Mouse (Mus musculus) lung, postnatal 14 days (tissue): ENCODE results near the gene Tmem116.

ENCODE experiments used
- DNase-seq: peaks from one replicate; pipeline ENCODE4 v3.0.0; 2021

Tmem116 gene

DNA sequence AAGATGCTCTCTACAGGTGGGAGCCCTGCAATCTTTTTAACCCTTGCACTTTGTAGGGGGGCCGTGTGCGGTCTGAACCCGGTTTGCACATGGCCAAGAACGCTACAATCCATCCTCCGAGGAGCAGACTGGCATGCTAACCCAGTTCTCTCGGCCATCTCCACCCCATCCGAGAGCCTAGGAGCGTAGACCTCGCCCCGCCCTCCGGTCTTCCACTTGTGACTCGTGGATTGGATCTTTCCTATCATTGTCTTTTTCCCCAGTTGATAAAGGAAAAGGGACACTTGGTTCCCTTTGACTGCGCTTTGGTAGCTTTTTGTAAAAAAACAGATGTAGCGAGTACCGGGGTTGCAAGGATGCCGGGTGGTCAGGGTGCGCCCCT lies at the start of gene Tmem116:
TSS of gene Tmem116 (plus strand) at position 250 of the 382 bp plus-strand sequence.
- peak; percentile 40 for DNase-seq

DNA sequence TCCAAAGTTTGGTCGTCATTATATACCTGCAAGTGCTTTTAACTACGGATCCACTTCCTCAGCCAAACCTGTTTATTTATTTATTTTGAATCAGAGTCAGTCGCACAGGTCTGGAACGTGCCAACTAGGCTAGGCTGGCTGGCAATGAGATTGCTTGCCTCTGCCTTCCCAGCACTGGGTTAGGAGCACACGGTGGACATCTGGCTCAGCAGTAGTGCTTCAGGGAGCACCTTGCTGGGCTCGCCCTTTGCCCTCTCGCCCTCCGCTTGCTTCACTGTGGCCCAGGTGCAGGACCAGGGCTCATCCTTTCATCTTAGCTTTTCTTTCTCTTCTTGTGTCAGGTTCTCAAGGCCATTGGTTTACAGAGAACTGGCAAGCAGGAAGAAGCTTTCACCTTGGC lies 43.8 kb upstream of the Tmem116 start:
- no peak for DNase-seq

DNA sequence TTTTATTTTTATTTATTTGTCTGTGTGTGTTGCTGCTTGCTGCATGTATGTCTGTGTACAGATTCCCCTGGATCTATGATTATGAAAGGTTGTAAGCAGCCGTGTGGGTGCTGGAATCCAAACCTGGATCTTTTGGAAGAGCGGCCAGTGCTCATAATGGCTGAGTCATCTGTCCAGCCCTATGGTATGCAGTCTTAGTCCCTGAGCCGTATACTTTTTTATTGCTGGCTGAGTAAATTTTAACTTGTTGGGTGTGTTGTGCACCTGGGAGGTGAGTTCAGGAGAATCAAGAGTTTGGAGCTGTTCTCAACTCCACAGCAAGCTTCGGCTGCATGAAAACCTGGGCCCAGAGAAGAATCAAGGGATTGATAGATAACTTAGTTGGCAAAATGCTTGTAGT lies 40.7 kb upstream of the Tmem116 start:
- DNase-seq: no peak

DNA sequence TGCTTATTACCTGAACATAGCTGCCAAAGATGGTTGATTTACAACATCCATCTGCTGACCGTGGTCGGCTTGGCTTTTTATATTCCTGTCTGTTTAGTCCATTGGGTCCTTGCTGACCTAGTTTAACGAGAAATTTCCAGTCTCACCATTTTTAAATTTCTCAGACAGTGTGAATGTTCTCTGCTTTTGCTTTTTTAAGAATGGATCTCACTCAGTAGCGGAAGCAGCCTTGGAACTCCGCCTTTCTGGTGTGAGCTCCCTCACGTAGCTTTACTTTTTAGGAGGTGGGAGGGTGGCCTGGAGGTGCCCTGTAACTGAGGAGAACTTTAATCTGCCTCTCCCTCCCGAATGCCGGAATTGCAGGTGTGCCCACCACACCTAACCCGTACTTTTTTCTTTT lies 31.0 kb upstream of the Tmem116 start:
- DNase-seq: no peak

DNA sequence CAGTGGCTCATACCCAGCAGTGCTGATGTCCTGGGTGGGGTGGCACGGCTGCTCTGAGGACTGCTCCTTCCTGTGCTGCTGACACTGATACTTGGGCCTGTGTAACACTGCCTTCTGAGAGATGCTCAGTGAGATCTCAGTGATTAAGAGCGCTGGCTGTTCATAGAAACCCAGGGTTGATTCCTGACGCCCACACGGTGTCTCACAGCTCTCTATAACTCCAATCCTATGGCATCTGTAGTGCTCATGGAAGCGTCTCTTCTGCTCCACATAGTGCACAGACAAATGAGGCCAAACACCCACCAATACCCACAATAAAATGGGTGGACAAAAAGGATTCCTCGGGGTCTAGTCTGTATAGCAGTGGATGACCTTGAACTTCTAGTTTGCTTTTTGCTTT lies 28.9 kb upstream of the Tmem116 start:
- no peak for DNase-seq

DNA sequence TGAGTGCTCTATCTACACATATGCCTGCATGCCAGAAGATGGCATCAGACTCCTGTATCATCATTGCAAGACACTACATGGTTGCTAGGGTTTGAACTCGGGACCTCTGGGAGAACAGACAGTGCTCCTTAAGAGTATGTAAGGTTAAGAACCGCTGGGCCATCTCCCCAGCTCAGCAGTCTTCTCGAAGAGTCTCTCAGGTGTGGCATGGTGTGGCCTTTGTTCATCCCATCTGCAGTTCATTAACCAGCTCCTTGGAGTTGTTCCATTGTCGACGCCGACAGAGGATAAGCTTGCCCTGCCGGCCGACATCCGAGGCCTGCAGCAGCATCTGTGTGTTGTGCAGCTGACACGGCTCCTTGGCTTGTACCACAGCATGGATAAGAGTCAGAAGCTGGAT lies 28.4 kb upstream of the Tmem116 start:
- no peak for DNase-seq

DNA sequence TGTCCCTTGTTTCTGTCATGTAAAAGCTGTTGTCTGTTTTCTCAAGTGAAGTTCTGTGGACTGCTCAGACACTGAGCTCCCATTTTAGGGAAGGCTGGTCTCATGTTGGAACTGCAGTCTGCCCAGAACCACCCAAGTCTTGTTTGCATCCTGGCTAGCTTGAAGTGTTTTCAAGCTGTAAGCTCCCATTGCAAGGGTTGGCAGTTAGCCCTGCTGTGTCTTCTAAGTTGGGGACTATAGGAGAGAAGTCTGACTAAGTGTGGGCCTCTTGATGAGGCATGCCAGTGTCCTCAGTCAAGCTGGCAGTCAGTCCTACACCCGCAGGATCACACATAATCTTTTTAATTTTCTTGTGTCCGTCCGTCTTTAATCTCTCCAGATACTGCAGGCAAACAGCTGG lies 22.7 kb upstream of the Tmem116 start:
- DNase-seq: no peak

DNA sequence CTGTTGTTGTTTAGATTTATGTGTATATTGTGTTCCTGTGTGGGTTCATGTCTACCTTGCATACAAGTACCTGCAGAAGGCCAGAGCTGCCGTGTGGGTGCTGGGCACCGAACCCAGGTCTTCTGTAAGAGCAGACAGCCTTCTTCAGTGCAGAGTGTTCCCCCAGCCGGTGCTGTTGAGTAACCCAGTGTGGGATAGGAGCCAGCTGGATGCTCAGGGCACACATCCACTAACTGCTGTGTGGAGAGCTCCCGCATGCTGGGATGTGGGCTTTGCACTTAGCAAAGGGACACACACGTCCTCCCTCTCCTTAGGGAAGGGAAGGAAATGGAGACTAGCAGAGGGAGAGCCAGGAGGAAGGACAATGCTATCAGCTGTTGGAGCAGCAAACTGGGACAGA lies 13.6 kb upstream of the Tmem116 start:
- DNase-seq: peak; percentile 23

DNA sequence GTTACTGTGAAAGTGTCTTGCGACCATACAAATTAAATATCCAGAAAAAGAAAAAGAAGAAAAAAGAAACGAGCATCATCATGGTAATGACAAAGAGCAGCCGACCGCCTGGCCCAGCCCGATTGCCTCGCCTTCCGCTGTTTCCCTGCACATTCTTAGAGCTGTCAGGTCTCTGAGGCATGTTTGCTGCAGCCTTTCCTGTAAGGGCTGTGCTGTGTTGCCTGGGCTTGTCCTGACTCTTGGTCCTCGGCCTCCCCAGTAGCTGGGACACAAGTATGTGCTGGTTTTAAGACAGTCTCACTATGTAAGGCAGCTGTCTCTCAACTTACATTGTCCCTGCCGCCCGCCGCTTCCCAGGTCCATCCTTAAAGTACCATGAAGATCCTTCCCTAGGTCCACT lies 12.9 kb upstream of the Tmem116 start:
- no peak for DNase-seq

DNA sequence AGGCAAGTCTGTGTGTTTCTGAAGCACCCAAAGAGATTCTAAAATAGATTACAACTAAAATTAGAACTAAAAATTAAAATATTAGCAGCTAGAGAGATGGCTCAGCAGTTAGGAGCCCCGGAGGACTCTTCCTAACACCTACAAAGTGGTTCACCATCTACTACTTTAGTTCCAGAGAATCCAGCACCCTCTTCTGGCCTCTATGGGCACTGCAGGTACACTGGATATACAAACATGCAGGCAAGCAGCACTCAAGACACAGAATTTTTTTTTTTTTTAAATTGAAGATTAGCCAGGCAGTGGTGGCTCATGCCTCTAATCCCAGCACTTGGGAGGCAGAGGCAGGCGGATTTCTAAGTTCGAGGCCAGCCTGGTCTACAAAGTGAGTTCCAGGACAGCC lies 8.1 kb upstream of the Tmem116 start:
- peak; percentile 49 for DNase-seq

DNA sequence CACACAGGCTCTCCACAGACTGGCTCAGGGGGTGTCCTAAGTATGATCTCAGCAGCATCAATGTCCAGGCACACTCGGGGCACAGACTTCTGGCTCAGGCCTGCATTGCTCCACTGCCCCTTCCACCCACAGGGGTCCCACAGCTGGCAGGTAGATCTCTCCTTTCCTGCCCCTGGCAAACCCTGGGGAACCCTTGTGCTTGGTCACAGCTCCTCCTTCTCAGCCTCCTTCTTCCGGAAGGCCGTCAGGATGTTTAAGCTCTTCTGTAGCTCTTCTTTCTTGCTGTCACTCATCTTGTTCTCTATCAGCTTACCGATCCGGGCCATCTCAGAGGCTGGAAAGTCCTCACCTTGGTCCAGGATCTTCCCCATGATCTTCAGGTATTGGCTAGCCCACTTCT lies 6.8 kb upstream of the Tmem116 start:
- no peak for DNase-seq

DNA sequence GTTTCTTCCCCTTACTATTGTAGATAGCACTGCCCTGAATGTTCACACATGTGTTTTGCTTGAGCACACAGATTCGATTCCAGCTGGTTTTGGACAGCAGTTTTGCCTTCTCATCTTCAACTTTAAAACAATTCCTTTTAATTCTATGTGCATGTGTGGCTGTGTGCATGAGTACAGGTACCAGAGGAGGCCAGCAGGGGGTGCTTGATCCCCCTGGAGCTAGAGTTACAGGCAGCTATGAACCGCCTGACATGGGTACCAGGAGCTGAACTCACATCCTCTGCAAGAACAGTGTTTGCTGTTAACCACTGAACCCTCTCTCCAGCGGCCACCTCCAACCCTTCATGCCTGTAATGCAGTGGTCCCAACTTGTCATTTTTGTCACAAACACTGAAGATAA lies 3.2 kb upstream of the Tmem116 start:
- peak; percentile 18 for DNase-seq

DNA sequence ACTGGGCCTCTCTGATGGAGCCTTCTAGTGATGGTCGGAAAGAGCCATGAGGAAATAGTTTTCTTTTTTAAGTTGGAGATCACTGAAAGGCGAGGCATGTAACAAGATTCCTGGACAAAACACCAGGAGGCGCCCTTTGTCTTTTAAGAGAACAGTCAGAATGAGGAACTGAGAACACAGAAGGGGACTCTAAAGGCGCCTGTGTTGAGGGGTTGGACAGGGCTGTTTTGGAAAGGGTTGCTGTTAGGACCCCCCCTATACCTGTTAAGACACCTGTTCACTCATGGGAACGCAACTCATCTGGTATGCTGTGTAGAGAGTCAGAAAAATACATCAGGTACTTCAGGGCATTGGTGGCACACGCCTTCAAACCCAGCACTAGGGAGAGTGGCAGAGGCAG lies 1.7 kb upstream of the Tmem116 start:
- peak; percentile 80 for DNase-seq

DNA sequence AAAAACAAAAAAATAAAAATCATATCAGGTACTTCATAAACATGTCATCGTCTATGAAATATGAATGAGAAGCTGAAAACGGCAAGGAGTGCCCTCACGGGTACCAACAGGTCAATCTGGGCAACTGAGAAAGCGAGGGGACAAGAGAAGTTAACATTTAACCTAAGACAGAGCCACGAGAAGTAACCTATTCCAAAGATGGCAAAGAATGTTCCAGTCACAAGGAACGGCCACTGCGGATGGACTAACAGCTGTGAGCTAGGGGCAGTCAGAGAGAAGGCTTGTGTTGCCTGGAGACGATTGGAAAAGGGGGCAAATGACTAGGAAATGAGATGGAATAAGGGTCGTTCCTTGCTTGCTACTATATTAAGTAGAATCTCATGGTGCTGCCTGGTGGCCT lies 1.2 kb upstream of the Tmem116 start:
- DNase-seq: no peak

DNA sequence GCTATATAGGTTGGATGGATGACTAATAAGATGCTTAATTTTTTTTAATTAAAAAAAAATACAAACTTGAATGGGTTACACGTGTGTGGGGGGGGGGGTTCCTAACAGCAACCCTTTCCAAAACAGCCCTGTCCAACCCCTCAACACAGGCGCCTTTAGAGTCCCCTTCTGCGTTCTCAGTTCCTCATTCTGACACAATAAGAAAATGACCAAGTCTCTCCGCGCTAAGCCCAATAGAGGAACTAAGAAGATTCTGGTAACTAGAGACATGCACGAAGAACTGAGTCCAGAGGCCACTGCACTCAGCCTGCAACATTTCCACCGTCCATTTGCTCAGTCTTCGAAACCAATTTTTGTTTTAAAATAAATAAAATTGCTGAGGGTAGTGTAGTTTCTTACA lies 490 bp upstream of the Tmem116 start:
- DNase-seq: no peak

DNA sequence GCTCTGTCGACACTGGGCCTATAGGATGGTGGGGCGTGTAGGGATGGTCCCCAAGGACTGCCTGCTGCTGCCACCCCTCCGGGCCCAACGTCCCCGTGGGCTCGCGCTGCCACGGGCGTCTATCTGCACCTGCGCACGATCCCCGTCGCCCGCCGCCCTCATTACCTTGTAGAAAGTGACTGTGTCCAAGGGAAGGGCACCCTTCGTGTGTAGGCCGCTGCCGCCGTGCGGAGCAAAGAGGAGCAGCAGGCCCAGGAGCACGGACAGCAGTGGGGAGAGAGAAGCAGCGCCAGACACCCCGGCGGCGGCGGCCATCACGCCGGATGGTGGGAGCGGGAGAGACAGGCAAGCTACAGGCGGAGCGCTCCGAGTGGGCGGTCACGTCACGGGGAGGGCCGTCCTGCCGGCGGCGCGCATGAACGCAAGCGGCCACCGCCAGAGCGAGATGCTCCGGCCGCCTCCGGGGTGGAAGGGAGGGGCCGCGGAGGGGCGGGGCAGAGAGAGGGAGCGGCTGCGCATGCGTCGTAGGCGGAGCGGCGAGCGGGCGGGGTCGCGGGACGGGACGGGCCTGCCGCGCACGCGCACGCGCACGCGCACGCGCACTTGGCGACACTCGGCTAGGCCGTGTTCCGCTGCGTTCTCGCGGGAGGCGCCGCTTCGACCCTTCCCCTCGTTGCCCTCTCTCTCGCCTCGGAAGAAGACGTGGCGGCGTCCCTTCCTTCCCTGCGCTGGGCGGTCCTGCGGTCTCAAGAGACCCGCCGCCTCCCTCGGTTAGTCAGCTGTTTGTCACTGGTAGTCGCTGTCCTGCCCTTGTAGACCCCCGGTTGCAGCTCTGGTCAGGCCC lies 555 bp downstream of the Tmem116 start, which contains the start of gene Erp29:
TSS of gene Erp29 (minus strand) at position 481 of the 844 bp plus-strand sequence.
- peak; percentile 99 for DNase-seq

DNA sequence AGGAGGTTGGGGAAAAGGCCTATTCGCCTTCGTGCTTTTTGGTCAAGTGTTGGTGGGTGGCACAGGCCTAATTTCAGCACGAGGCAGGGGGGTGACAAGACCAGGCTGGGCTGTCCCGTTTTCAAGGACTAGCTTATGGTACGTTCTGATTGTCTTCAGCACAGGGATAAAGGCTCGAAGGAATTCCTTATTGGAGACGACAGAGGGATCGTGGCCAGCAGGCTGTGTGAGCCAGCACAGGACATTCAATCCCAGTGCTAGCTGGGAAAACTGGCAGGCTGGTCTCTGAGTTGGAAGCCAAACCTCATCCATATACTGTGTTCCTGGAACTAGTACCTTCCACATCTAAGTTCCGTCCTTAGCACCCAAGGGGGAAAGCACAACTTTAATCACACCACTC lies 1.2 kb downstream of the Tmem116 start:
- DNase-seq: peak; percentile 44

DNA sequence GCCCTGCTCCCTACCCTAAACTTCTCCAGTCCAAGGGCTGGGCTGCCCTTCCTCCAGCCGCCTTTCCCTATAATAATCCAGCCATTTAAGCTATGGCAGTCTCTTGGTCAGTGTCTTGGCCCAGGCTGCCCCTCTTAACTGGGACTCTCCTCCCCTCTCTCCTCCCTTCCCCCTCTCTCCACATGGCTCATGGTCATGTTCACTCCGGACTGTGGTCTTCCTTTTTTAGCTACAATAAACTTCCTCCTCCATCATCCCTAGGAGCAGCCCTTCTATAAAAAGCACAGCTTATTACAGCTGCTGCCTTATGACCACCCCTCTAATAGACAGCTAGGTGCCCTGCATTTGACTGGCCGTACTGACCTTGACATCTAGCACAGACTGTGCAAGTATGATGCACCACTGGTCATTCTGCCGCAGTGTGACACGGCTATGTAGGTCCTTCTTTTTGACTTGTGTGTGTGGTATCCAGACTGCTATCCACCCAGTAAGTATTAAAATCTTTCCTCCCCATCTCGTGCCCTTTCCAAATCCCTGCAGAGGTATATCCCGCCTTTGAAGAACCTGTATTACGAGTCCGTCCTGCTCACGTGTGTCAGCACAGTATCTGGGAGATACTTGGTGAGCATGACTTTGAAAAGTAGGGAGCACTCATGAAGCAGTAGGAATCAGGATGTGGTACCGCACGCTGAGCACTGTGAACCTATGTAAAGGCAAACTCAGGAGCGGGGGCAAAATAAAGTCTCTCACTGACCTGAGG lies 2.2 kb downstream of the Tmem116 start:
- DNase-seq: no peak

DNA sequence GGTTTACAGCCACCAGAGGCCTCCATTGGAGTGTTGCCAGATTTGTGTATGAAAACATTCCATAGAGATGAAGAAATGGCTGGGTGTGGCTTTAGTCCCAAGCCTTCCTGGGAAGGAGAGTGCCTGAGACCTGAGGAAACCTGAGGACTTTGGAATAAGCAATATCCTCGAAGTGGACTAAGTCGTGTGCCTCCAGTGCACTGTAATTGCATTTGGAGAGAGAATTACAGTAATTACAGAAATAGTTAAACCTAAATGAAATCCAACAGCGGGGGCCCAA lies 2.8 kb downstream of the Tmem116 start:
- DNase-seq: peak; percentile 9

DNA sequence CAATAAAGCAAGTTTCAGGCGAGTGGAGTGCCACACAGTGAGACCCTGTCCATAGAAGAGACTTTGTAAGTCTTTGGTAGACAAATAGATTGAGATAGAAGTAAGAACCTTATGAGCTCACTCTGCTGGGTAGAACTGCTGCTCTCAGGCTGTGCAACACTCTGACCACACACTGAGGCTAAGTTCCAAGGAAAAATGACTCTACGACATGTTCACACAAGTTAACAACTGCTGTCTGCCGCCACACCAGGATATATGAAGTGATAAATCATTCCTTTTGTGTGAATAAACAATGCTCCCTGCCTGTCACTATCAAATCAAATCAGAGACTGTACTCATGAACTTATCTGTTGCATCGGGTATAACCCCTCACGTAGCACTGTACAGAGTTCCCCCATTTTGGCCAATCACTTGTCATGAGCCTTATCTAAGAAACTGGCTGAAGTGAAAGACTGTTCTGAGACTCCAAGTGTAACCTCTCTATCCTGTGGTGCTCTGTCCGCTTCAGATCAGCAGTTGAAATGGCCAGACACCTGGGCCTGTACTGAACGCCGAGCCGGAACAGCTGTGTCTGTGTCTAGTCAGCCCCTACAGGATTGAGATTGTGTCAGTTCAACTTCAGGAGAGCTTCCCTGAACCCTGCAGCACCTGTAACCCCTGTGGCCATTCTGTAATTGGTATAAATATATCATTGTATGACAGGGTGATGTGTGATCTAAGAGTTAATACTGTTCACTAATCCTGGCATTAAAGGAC lies 4.0 kb downstream of the Tmem116 start:
- DNase-seq: no peak

DNA sequence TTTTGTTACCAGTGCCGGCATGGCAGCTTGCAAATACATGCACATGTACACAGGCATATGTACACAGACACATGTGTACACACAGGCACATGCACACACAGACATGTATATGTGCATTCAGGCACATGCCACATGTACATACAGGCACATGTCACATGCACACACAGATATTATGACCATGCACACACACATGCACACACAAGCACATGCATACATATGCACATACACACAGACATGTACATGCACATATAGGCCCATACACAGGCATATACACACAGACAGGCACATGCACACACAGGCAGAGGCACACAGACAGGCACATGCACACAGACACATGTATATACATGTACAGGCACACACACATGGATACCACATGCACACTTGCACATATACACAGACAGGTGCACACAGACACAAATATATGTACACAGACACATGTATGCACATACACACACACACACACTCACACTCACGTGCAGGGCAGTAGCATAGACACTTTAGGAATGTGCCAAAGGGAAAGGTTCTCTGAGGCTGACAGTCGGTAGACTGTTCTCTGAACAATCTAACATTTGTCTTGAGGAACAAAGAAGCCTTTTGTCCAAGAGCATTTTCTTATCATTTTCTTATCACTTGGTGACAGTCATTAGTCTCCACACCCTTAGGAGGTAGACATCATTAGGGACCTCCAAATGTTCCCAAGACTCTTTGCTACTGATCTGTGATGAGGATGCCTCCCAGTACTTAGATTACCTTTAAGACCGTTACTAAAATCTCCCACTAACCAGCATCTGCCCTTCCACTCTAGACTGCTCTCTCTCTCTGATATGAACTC lies 9.9 kb downstream of the Tmem116 start:
- no peak for DNase-seq

DNA sequence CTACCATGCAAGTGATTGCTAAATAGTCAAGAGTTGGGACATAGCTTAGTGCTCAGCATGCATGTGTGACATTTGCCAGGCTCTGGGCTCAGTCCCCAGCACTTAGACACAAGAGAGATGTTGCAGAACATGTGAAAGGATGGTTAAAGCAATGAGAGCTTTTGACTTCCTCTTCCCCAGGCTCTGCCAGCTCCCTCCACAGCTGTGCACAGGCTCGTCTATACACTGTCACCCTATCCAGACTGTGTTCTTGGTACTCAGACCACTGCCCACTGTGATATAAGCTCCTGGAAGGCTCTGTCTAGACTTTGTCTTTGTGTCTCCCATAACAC lies 10.4 kb downstream of the Tmem116 start:
- DNase-seq: no peak

DNA sequence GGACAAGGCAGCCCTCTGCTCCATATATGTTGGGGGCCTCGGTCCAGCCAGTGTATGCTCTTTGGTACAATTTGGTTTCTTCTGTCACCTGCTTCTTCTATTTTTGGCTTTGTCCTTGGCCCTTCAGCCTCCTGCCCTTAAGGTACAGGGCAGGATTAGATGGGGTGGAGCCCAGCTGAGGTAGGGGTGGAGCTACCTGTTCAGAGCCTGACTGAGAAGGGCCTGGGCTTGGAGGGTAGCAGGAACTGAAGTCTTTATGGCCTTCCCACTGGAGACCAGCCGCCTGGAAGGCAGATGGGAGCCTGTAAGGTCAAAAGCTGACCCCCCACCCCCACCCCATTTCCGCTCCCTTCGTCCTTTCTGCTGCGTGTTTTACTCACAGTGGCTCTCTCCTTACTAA lies 11.3 kb downstream of the Tmem116 start:
- peak; percentile 38 for DNase-seq
